Mouse (Mus musculus) heart, postnatal 14 days (tissue): Measurements from ENCODE around the gene Rab5if. TPM values are rescaled to one million over a fixed set of nuclear protein-coding genes. Genes with fewer than 3 reads are reported as not detected.
"Not testable (repeated sequence)": the region's sequence is repeated elsewhere in the genome, so short reads cannot be mapped to it uniquely, and the experiment has no call there.

Experiments used
- DNase-seq, 2 experiments: peaks; one replicate each; pipeline ENCODE4 v3.0.0; 2021 to 2022
- intact Hi-C: fragments of 180-260 bp; cut with DNase I; formaldehyde crosslinking; loops from one replicate; pipeline ENCODE4 v1.15.1; 2025
- total RNA-seq, 2 experiments: library from RNA; stranded (reverse); gene quantifications; 2 replicates each; pipeline ENCODE4 v1.2.3; 2021

The Rab5if gene
- total RNA-seq, 2 experiments from 2014 or later: 119 to 128 TPM

- DNase-seq: no peak
- intact Hi-C loops: loop anchor here (2.0 to 10.0 kb wide), 2 partner anchors 38 to 316 kb away; no protein-coding TSS in a partner anchor
These were observed 12.4 kb upstream of the Rab5if start for GRCm38 (mm10) chr2:156850505-156850904.

GRCm38 (mm10) chr2:156853584-156853983 lies 9.3 kb upstream of the Rab5if start:
- not testable (repeated sequence) for DNase-seq
- intact Hi-C loops: loop anchor here (10.0 kb wide), 1 partner anchor 319 kb away; no protein-coding TSS in a partner anchor

- intact Hi-C loops: loop anchor here (10.0 kb wide), 1 partner anchor 319 kb away; no protein-coding TSS in a partner anchor
- DNase-seq: peak; percentile 36 to 56
These were observed 8.7 kb upstream of the Rab5if start for GRCm38 (mm10) chr2:156853999-156854771.

- intact Hi-C loops: loop anchor here (1.0 to 10.0 kb wide), 2 partner anchors 47 to 322 kb away; no protein-coding TSS in a partner anchor
- DNase-seq: no peak
These were observed 6.6 kb upstream of the Rab5if start for GRCm38 (mm10) chr2:156856311-156856710.

GRCm38 (mm10) chr2:156857385-156857791 lies 5.5 kb upstream of the Rab5if start:
- intact Hi-C loops: loop anchor here (10.0 kb wide), 1 partner anchor 323 kb away; no protein-coding TSS in a partner anchor
- no peak for DNase-seq

GRCm38 (mm10) chr2:156857835-156858234 lies 5.1 kb upstream of the Rab5if start, which contains the start of gene 4930518I15Rik:
Gene 4930518I15Rik (minus strand): TSS chr2:156857946.
- intact Hi-C loops: loop anchor here (10.0 kb wide), 1 partner anchor 323 kb away; no protein-coding TSS in a partner anchor
- DNase-seq: no peak

GRCm38 (mm10) chr2:156858671-156859070 lies 4.3 kb upstream of the Rab5if start:
- intact Hi-C loops: loop anchor here (10.0 kb wide), 1 partner anchor 324 kb away; no protein-coding TSS in a partner anchor
- no peak for DNase-seq

GRCm38 (mm10) chr2:156862041-156862717 lies 749 bp upstream of the Rab5if start:
- intact Hi-C loops: loop anchor here (5.0 kb wide), 1 partner anchor 130 kb away; the partner anchor contains the start of gene Ndrg3
- DNase-seq: peak; percentile 25 to 48

GRCm38 (mm10) chr2:156863487-156864160 lies 696 bp downstream of the Rab5if start:
- intact Hi-C loops: loop anchor here (5.0 kb wide), 1 partner anchor 129 kb away; the partner anchor contains the start of gene Ndrg3
- DNase-seq: peak; percentile 42 to 49

- intact Hi-C loops: loop anchor here (5.0 kb wide), 1 partner anchor 128 kb away; the partner anchor contains the start of gene Ndrg3
- DNase-seq: no peak
These were observed 1.6 kb downstream of the Rab5if start for GRCm38 (mm10) chr2:156864481-156864880.

GRCm38 (mm10) chr2:156868994-156869393 lies 6.1 kb downstream of the Rab5if start:
- peak in 1 of 2 experiments; percentile 29 for DNase-seq
- intact Hi-C loops: no loop called here

- intact Hi-C loops: no loop called here
- no peak for DNase-seq
These were observed 6.6 kb downstream of the Rab5if start for GRCm38 (mm10) chr2:156869554-156869953.

- peak; percentile 50 to 62 for DNase-seq
- intact Hi-C loops: loop anchor here (5.0 kb wide), 1 partner anchor 212 kb away; no protein-coding TSS in a partner anchor
These were observed 7.6 kb downstream of the Rab5if start for GRCm38 (mm10) chr2:156870519-156870918.

GRCm38 (mm10) chr2:156873629-156874028 lies 10.7 kb downstream of the Rab5if start:
- DNase-seq: peak; percentile 41 to 69
- intact Hi-C loops: loop anchor here (2.0 to 5.0 kb wide), 2 partner anchors 123 to 209 kb away; no protein-coding TSS in a partner anchor

- intact Hi-C loops: loop anchor here (5.0 kb wide), 1 partner anchor 208 kb away; no protein-coding TSS in a partner anchor
- no peak for DNase-seq
These were observed 11.3 kb downstream of the Rab5if start for GRCm38 (mm10) chr2:156874047-156874759.

GRCm38 (mm10) chr2:156874760-156875510 lies 12.0 kb downstream of the Rab5if start:
- no peak for DNase-seq
- intact Hi-C loops: loop anchor here (5.0 kb wide), 1 partner anchor 207 kb away; no protein-coding TSS in a partner anchor

- DNase-seq: peak; percentile 12 to 13
- intact Hi-C loops: no loop called here
These were observed 14.8 kb downstream of the Rab5if start for GRCm38 (mm10) chr2:156877726-156878125.

GRCm38 (mm10) chr2:156879541-156879940 lies 16.6 kb downstream of the Rab5if start:
- intact Hi-C loops: no loop called here
- DNase-seq: peak; percentile 10 to 18
